Mouse (Mus musculus): Measurements from ENCODE around the gene Rsrc2. TPM values are rescaled to one million over a fixed set of nuclear protein-coding genes. Genes with fewer than 3 reads are reported as not detected.

Gene Rsrc2
- 194 and 240 TPM in 2 replicates for polyA plus RNA-seq (2012; rRNA removed)

DNA sequence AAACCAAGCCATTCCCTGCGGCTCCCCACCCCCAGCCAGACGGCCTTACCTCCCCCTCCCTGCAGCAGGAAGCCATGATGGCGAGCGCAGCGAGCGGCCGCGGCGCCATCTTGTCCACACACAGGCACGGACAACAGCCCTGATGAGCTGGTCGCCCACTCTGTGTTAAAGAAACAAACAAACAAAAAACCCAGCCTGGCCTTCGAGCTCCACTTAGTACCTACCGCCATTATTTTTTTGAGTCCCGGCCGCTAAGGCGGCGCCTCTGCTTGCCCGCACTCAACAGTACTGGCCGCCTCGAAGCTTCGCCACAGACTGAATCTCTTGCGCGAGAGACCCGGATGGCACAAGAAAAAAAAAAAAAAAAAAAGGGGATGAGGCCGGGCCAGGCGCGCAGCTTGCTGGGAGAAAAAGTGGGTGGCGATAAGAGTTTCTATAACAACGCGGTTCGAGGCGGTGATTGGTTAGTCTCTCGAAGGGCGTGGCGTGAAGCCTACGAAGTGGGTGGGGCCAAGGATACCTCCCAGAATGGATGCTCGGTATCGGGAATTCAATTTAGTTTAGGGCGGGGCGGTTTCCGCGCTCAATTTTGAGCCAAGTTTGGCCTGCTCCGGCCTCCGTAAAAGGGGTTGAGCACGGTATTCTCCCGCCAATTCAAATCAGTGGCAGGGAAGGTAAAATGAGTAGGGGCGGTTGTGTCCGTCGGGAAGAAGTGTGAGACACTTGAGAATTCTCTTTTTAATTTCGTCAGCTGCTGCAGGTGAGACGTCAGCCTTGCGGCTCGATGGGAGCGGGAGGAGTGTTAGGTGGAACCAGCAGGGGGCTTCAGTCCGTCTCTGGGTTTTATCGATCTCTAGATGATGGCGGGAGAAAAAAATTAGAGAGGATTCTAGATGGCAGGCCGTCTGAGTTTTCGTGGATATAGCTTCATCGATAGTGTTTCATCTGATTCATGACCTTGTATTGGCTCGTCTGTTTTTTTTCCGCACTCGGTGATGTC is at the start of gene Rsrc2, which contains the start of gene Kntc1:
Rsrc2 (minus strand) TSS at position 350 of the 1,000 bp plus-strand sequence.
Kntc1 (plus strand) TSS at position 652 of the 1,000 bp plus-strand sequence.

DNA sequence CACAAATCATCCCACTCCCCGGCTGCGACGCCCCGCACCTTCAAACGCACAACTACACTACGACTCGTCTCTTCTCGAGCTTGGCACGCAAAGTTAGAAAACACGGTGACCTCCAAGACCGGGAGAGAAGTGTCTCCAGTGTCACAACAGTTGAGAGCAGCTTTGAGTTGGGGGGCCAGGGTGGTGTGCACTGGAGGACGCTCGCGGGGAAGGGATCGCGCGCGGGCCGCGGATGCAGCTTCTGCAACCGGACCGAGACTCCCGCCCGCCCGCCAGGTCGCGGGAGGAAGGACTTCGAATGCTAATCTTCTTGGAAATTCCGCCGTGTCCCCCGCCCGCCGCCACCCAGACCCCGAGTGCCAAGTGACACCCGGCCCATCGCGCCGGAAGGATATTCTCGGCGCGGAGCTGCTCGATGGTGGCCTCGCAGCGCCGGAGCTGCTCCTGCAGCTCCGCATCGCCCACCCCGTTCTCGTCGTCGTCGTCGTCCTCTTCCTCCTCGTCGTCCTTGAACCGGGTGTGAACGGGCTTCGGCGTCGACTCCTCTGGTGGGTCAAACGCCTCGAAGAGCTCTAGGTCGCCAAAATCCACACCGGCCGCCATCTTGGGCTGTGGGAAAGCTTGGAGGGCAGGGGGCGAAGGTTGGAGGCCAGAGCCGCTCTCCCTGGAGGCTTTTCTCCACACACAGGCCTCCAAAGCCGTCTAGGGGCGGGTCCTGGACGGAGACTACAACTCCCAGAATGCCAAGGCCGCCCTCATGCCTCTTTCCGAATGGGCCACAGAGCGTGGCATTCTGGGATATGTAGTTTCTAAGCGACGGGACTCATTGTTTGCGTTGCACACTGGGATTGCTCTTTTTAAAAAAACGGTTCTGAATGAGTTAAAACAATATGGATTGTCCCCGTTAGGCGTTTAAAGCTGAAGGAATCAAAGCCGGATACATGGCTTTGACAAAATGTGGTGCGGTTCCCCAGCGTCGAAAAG is 28.6 kb downstream of the Rsrc2 start, which contains the start of gene Zcchc8:
Zcchc8 (minus strand) TSS at position 773 of the 984 bp plus-strand sequence.

DNA sequence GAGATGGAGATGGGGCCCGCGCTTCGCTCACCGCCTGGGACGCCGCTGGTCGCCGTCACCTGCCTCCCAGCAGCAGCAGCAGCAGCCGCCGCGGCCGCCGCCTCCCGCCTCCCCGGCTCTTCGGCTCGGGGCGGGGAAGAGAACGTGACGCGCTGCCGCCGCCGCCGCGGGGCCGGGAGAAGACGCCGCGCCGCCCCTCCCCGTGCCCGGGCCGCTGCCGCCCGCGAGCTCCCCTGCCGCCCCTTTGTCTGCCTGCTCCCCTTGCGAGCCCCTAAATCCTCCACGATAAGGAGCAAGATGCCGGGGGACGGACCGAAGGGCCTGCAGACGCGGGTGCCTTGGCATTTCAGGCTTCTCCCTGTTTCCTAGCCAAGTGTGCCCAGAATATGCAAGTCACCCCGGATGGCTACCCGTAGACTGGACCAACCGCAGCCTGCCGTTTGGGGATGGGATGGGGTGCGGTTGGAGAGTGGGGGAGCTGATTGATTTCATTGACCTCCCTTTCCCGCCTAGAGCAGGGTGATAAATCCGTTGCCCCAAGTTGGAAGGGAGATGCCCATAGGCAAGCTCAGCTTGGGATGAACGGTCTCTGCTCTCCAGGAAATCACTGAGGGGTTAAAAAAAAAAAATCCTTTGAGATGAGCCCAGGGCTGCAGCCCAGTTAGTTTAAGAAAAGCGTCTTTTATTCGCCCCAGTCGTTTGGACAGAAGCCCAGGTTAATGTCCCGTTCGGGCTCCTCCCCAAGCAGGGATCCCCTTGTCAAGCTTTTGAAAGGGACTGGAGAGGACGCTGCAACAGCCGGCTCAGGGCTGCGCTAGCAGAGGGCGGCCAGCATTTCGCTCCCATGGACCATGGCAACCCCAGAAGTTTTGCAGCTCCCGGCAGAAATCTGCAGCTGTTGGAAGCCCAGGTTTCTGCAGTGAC is 64.7 kb downstream of the Rsrc2 start, which contains the start of gene Clip1:
Clip1 (minus strand) TSS at position 398 of the 924 bp plus-strand sequence.

Other genes starting within 250 kb of the Rsrc2 start
- gene B3gnt4, start 239.0 kb downstream of the Rsrc2 start, polyA plus RNA-seq (2012; rRNA removed), result 1.1 and 2.4 TPM in 2 replicates
- gene Diablo, start 225.2 kb downstream of the Rsrc2 start, polyA plus RNA-seq (2012; rRNA removed), result 89.4 and 110 TPM in 2 replicates
- gene Gm49027, start 223.9 kb downstream of the Rsrc2 start, polyA plus RNA-seq (2012; rRNA removed), result 4.1 and 5.3 TPM in 2 replicates
- gene Vps33a, start 176.4 kb downstream of the Rsrc2 start, polyA plus RNA-seq (2012; rRNA removed), result 23.4 and 27.0 TPM in 2 replicates
- 56.3 and 90.1 TPM in 2 replicates for gene Clip1, start 64.8 kb downstream of the Rsrc2 start, polyA plus RNA-seq (2012; rRNA removed)
- 94.0 and 121 TPM in 2 replicates for gene Zcchc8, start 28.3 kb downstream of the Rsrc2 start, polyA plus RNA-seq (2012; rRNA removed)
- gene Kntc1, start 302 bp upstream of the Rsrc2 start, polyA plus RNA-seq (2012; rRNA removed), result 32.3 and 45.0 TPM in 2 replicates
- 0.02 TPM in 1 of 2 replicates, not detected in the other for gene Hcar2, start 116.1 kb upstream of the Rsrc2 start, polyA plus RNA-seq (2012; rRNA removed)
- gene Hcar1, start 130.6 kb upstream of the Rsrc2 start, polyA plus RNA-seq (2012; rRNA removed), result 0.06 and 0.11 TPM in 2 replicates
- gene Denr, start 157.8 kb upstream of the Rsrc2 start, polyA plus RNA-seq (2012; rRNA removed), result 93.9 and 138 TPM in 2 replicates
- gene Gm43518, start 178.0 kb upstream of the Rsrc2 start, polyA plus RNA-seq (2012; rRNA removed), result 0.83 and 0.90 TPM in 2 replicates
- gene Ccdc62, start 181.3 kb upstream of the Rsrc2 start, polyA plus RNA-seq (2012; rRNA removed), result 4.0 and 6.8 TPM in 2 replicates
- 8.1 and 17.8 TPM in 2 replicates for gene Hip1r, start 224.2 kb upstream of the Rsrc2 start, polyA plus RNA-seq (2012; rRNA removed)

Measured in central nervous system, embryonic 11.5 days (tissue).